Mouse (Mus musculus) kidney, postnatal 14 days (tissue): ENCODE results near the gene Ppp4r2.
A peak's percentile ranks its signal among the peaks of the same experiment; 100 is the strongest.

Source experiments
- DNase-seq: peaks from one replicate; pipeline ENCODE4 v3.0.0; 2022; ENCODE audit warnings: mixed read lengths

The Ppp4r2 gene

GRCm38 (mm10) chr6:100833355-100833754 lies at the start of gene Ppp4r2:
Ppp4r2 (plus strand) TSS chr6:100833622.
- DNase-seq: peak; percentile 96

GRCm38 (mm10) chr6:100787726-100788125 lies 45.7 kb upstream of the Ppp4r2 start:
- DNase-seq: no peak

GRCm38 (mm10) chr6:100789161-100789560 lies 44.3 kb upstream of the Ppp4r2 start:
- no peak for DNase-seq

- no peak for DNase-seq
Measured at GRCm38 (mm10) chr6:100792055-100792659, 41.3 kb upstream of the Ppp4r2 start.

- DNase-seq: no peak
Measured at GRCm38 (mm10) chr6:100792973-100793769, 40.3 kb upstream of the Ppp4r2 start.

GRCm38 (mm10) chr6:100795797-100796196 lies 37.6 kb upstream of the Ppp4r2 start:
- peak; percentile 57 for DNase-seq

- DNase-seq: no peak
Measured at GRCm38 (mm10) chr6:100799290-100799689, 34.1 kb upstream of the Ppp4r2 start.

- DNase-seq: no peak
Measured at GRCm38 (mm10) chr6:100799766-100800165, 33.7 kb upstream of the Ppp4r2 start.

- DNase-seq: peak; percentile 37
Measured at GRCm38 (mm10) chr6:100800497-100800955, 32.9 kb upstream of the Ppp4r2 start.

- no peak for DNase-seq
Measured at GRCm38 (mm10) chr6:100802381-100803083, 30.9 kb upstream of the Ppp4r2 start.

GRCm38 (mm10) chr6:100803250-100803649 lies 30.2 kb upstream of the Ppp4r2 start:
- DNase-seq: no peak

- no peak for DNase-seq
Measured at GRCm38 (mm10) chr6:100807187-100807586, 26.2 kb upstream of the Ppp4r2 start.

GRCm38 (mm10) chr6:100807746-100808145 lies 25.7 kb upstream of the Ppp4r2 start:
- DNase-seq: no peak

GRCm38 (mm10) chr6:100808221-100808778 lies 25.1 kb upstream of the Ppp4r2 start:
- no peak for DNase-seq

GRCm38 (mm10) chr6:100810117-100810516 lies 23.3 kb upstream of the Ppp4r2 start:
- DNase-seq: no peak

- DNase-seq: no peak
Measured at GRCm38 (mm10) chr6:100811731-100812130, 21.7 kb upstream of the Ppp4r2 start.

GRCm38 (mm10) chr6:100821367-100821766 lies 12.1 kb upstream of the Ppp4r2 start:
- no peak for DNase-seq

- DNase-seq: no peak
Measured at GRCm38 (mm10) chr6:100823356-100823755, 10.1 kb upstream of the Ppp4r2 start.

GRCm38 (mm10) chr6:100824381-100824965 lies 8.9 kb upstream of the Ppp4r2 start:
- no peak for DNase-seq

GRCm38 (mm10) chr6:100826046-100826445 lies 7.4 kb upstream of the Ppp4r2 start:
- DNase-seq: peak; percentile 69

GRCm38 (mm10) chr6:100828565-100828964 lies 4.9 kb upstream of the Ppp4r2 start:
- no peak for DNase-seq

GRCm38 (mm10) chr6:100829770-100830169 lies 3.7 kb upstream of the Ppp4r2 start:
- no peak for DNase-seq

GRCm38 (mm10) chr6:100831188-100831587 lies 2.2 kb upstream of the Ppp4r2 start:
- no peak for DNase-seq
